Mouse (Mus musculus) myocyte (in vitro differentiated cells): ENCODE measurements at regions not wholly inside any gene's neighbourhood (a gene's known extent, or its start where the extent isn't known, plus 50 kb on each side); places are given as distances from the start of the nearest gene placed in this dataset.

Experiments used
- H3K27me3 ChIP-seq: one replicate; pipeline ENCODE4 v1.6.1; 2011; ENCODE audit not compliant: control insufficient read depth, insufficient read depth, insufficient read length
- H3K36me3 ChIP-seq: one replicate; pipeline ENCODE4 v1.6.1; 2011; ENCODE audit not compliant: control insufficient read depth, insufficient read depth
- H3K4me2 ChIP-seq: one replicate; pipeline ENCODE4 v1.6.1; 2011; ENCODE audit warnings: low read depth, control low read depth
- H3K4me3 ChIP-seq: one replicate; pipeline ENCODE4 v1.5.1; 2011; ENCODE audit warnings: mild to moderate bottlenecking, control low read depth, moderate library complexity
- H3K79me2 ChIP-seq: one replicate; pipeline ENCODE4 v1.6.1; 2011; ENCODE audit not compliant: control insufficient read depth, insufficient read depth
- H3ac ChIP-seq: one replicate; pipeline ENCODE4 v1.6.1; 2011; ENCODE audit not compliant: control insufficient read depth, insufficient read length
- CEBPB ChIP-seq: IDR thresholded peaks from 2 replicates; pipeline ENCODE4 v1.6.1; 2011; ENCODE audit warnings: mild to moderate bottlenecking, moderate library complexity; ENCODE audit not compliant: poor library complexity, insufficient read depth, severe bottlenecking
- E2F4 ChIP-seq: IDR thresholded peaks from one replicate; pipeline ENCODE4 v1.6.1; 2011; ENCODE audit warnings: mild to moderate bottlenecking, control low read depth, moderate library complexity; ENCODE audit not compliant: insufficient read depth
- MAX ChIP-seq: IDR thresholded peaks from one replicate; pipeline ENCODE4 v1.6.1; 2011; ENCODE audit warnings: low read depth, mild to moderate bottlenecking, control low read depth
- MYOD1 ChIP-seq, 3 experiments: IDR thresholded peaks; one replicate each; pipeline ENCODE4 v1.6.1; 2011; ENCODE audit warnings: control low read depth in 2 of 3, low read depth in 2 of 3, mild to moderate bottlenecking in 2 of 3, moderate library complexity in 1 of 3; ENCODE audit not compliant: insufficient read length in 2 of 3, control insufficient read depth in 1 of 3
- MYOG ChIP-seq, 3 experiments: IDR thresholded peaks; one replicate each; pipeline ENCODE4 v1.6.1; 2011; ENCODE audit warnings: control low read depth in 2 of 3, low read depth in 2 of 3, mild to moderate bottlenecking in 2 of 3; ENCODE audit not compliant: insufficient read length in 2 of 3, control insufficient read depth in 1 of 3, insufficient read depth in 1 of 3
- POLR2A ChIP-seq: IDR thresholded peaks from one replicate; pipeline ENCODE4 v1.6.1; 2011; ENCODE audit warnings: low read depth, mild to moderate bottlenecking, control low read depth, moderate library complexity; ENCODE audit not compliant: insufficient read length
- POLR2AphosphoS2 ChIP-seq: IDR thresholded peaks from one replicate; pipeline ENCODE4 v1.6.1; 2011; ENCODE audit warnings: low read depth, control low read depth; ENCODE audit not compliant: insufficient read length
- REST ChIP-seq: IDR thresholded peaks from one replicate; pipeline ENCODE4 v1.6.1; 2011; ENCODE audit warnings: mild to moderate bottlenecking, control low read depth, moderate library complexity; ENCODE audit not compliant: insufficient read depth, insufficient read length
- SRF ChIP-seq: IDR thresholded peaks from one replicate; pipeline ENCODE4 v1.6.1; 2011; ENCODE audit warnings: low read depth; ENCODE audit not compliant: control insufficient read depth, insufficient read length
- TCF12 ChIP-seq: IDR thresholded peaks from one replicate; pipeline ENCODE4 v1.6.1; 2011; ENCODE audit warnings: mild to moderate bottlenecking, control low read depth; ENCODE audit not compliant: poor library complexity, insufficient read depth, severe bottlenecking
- TCF3 ChIP-seq: IDR thresholded peaks from one replicate; pipeline ENCODE4 v1.6.1; 2011; ENCODE audit warnings: low read depth, control low read depth; ENCODE audit not compliant: insufficient read length
- USF1 ChIP-seq: IDR thresholded peaks from one replicate; pipeline ENCODE4 v1.6.1; 2011; ENCODE audit warnings: low read depth, mild to moderate bottlenecking, control low read depth, moderate library complexity

DNA sequence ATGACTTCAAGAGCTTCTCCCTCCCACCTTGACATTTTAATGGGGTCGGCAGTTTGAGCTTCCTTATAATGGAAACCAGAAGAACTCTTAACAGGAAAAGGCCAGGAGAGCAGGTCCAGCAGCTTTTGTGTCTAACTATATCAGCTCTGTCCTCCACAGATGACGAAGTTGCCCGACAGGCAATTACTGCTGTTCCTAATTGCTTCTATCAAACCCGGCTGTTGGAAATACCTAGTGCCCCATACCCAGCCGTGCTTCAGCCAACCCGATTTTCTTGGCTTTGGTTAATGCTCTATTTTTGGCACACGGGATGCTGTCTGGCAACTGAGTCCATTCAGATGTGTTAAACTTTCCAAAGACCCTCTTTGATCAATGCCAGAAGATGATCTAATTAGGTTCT is 125.8 kb upstream of the Spdl1 start:
- Histone ChIP-seq H3ac (no peak overlapping the region), H3K79me2 (no peaks in the 10 kb centered on the region), H3K4me3 (no peak overlapping the region), H3K27me3 (no peaks in the 10 kb centered on the region), H3K36me3 (no peaks in the 10 kb centered on the region), H3K4me2 (no peak overlapping the region)
- no peak for TF ChIP-seq POLR2AphosphoS2
- no peak for TF ChIP-seq MAX
- TF ChIP-seq E2F4, result no peak
- no peak for TF ChIP-seq POLR2A
- no peak for TF ChIP-seq MYOD1 (IDR thresholded peaks at IDR 0.05; ENCODE audit: control insufficient read depth in 1 of 3, insufficient read length in 2 of 3, low read depth in 2 of 3)
- no peak for TF ChIP-seq USF1
- TF ChIP-seq TCF3, result no peak
- no peak for TF ChIP-seq REST
- no peak for TF ChIP-seq MYOG (IDR thresholded peaks at IDR 0.05; ENCODE audit: control insufficient read depth in 1 of 3, insufficient read depth in 1 of 3, insufficient read length in 2 of 3, low read depth in 2 of 3)
- TF ChIP-seq CEBPB, result no peak
- no peak for TF ChIP-seq TCF12

DNA sequence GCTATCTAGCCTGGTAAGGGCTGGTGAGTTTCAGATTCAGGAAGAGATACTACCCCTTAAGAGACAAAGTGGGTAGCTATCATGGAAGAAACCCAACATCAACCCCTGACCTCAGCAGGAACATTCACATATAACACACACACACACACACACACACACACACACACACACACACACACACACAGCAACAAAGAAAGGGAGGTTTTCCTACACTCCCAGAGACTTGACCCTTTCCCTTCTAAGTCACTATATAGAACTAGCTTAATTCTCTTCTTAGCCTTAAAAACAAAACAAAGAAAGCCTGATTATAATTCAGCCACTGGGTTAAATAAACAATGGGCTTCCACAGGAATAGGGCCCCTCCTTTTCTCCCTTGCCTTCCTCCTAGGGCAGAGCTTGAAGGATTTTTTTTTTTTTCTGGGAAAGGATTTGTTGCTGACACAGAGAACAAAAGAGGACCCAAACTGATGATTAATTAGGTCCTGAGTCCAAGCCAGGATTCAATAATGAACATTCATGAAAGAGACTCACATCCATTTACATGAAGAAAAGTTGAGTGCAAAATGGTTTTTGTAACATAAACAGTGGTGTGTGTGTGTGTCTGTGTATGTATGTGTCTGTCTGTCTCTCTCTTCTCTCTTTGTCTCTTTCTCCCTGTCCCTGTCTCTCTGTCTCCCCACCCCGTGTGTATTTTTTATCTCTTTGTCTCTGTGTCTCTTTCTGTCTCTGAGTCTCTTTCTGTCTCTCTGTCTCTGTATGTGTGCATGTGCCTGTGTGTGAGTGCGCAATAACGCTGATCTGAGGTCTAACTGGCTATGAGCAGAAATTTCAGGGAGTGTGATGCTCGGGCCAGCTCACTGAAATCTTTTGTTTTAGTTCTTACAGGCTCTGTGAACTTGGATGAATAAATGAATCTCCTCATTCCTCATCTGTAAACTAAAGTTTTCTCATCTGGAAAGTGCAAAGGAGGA is 108.3 kb upstream of the Spdl1 start:
- Histone ChIP-seq H3K36me3 (no peaks in the 10 kb centered on the region), H3K27me3 (no peaks in the 10 kb centered on the region), H3ac (no peak overlapping the region), H3K4me3 (no peak overlapping the region), H3K4me2 (no peak overlapping the region), H3K79me2 (no peaks in the 10 kb centered on the region)
- TF ChIP-seq CEBPB (no peak), SRF (no peak), REST (no peak), POLR2A (no peak), TCF12 (no peak), MAX (no peak), E2F4 (no peak), POLR2AphosphoS2 (no peak), USF1 (no peak), MYOD1 (IDR thresholded peaks at IDR 0.05; ENCODE audit: control insufficient read depth in 1 of 3, insufficient read length in 2 of 3, low read depth in 2 of 3) (no peak), TCF3 (no peak)

DNA sequence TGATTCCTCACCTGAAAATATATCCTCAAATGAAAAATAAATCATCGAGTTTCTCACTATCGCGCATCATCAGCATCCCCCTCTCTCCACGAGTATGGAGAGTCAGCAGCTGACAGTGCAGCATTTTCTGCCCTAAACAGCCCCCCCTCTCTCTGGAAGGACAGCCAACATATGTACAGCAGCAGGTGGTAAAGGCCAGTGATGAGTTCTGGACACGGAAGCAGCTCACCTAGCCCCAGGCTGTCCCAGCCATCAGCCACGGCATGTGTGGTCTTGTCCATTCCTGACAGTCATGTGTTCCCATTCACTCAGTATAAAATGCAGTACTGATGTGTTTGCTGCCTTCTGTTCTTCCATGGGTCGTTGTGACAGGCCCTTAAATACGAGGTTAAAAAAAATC is 106.7 kb upstream of the Spdl1 start:
- H3K4me3 ChIP-seq, result no peak overlapping the region
- H3ac ChIP-seq, result no peak overlapping the region
- no peaks in the 10 kb centered on the region for H3K27me3 ChIP-seq
- TF ChIP-seq E2F4, result no peak
- TF ChIP-seq TCF3, result no peak
- no peak for TF ChIP-seq TCF12
- no peak for TF ChIP-seq REST
- no peak for TF ChIP-seq MYOG (IDR thresholded peaks at IDR 0.05; ENCODE audit: control insufficient read depth in 1 of 3, insufficient read depth in 1 of 3, insufficient read length in 2 of 3, low read depth in 2 of 3)
- TF ChIP-seq CEBPB, result no peak
- TF ChIP-seq POLR2AphosphoS2, result no peak
- TF ChIP-seq SRF, result no peak
- no peak for TF ChIP-seq MYOD1 (IDR thresholded peaks at IDR 0.05; ENCODE audit: control insufficient read depth in 1 of 3, insufficient read length in 2 of 3, low read depth in 2 of 3)
- TF ChIP-seq MAX, result no peak
- TF ChIP-seq POLR2A, result no peak
- no peaks in the 10 kb centered on the region for H3K79me2 ChIP-seq
- no peak overlapping the region for H3K4me2 ChIP-seq
- no peaks in the 10 kb centered on the region for H3K36me3 ChIP-seq

DNA sequence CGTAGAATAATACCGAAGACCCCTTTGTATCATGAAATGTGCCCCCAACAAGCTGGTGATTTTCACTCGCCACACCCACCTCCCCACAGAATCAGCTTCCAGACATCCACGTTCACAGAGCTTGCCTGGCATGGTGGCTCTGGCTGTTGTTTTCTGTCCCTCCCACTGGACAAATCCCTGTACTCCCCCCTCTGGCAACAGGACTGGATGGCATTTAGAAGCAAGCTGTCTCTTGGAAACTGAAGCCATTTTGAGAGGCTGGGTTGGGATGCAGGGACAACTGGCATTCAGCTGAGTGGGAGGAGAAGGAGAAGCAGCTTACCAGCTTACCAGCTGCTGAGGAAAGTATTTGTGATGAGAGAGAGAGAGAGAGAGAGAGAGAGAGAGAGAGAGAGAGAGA is 105.6 kb upstream of the Spdl1 start:
- Histone ChIP-seq H3ac (no peak overlapping the region), H3K36me3 (no peaks in the 10 kb centered on the region), H3K4me2 (no peak overlapping the region), H3K27me3 (no peaks in the 10 kb centered on the region), H3K4me3 (no peak overlapping the region), H3K79me2 (no peaks in the 10 kb centered on the region)
- TF ChIP-seq E2F4 (no peak), MYOD1 (IDR thresholded peaks at IDR 0.05; ENCODE audit: control insufficient read depth in 1 of 3, insufficient read length in 2 of 3, low read depth in 2 of 3) (no peak), TCF12 (no peak), MYOG (IDR thresholded peaks at IDR 0.05; ENCODE audit: control insufficient read depth in 1 of 3, insufficient read depth in 1 of 3, insufficient read length in 2 of 3, low read depth in 2 of 3) (no peak), CEBPB (no peak), USF1 (no peak), TCF3 (no peak), REST (no peak), SRF (no peak), POLR2AphosphoS2 (no peak), POLR2A (no peak)
